Mouse (Mus musculus) CH12.LX (cell line): ENCODE measurements at regions not wholly inside any gene's neighbourhood (a gene's known extent, or its start where the extent isn't known, plus 50 kb on each side); places are given as distances from the start of the nearest gene placed in this dataset.

Experiments used
- DNase-seq: peaks from one replicate; pipeline ENCODE4 v3.0.0-alpha.2; 2013; ENCODE audit errors: extremely low read depth
- H3K27ac ChIP-seq: 2 replicates; pipeline ENCODE4 v1.5.1; 2012; ENCODE audit warnings: low read depth, mild to moderate bottlenecking, control low read depth, moderate library complexity; ENCODE audit not compliant: insufficient read depth
- H3K27me3 ChIP-seq: replicated peaks from 2 replicates; pipeline ENCODE3; 2012; ENCODE audit warnings: inconsistent platforms
- H3K36me3 ChIP-seq, 2 experiments: replicated peaks in 1 of 2; 2 replicates each; pipeline versions ENCODE3 to v1.6.1; 2012; ENCODE audit warnings: inconsistent platforms in 1 of 2, low read length in 1 of 2, mild to moderate bottlenecking in 1 of 2, mixed read lengths in 1 of 2, moderate library complexity in 1 of 2; ENCODE audit not compliant: control insufficient read depth in 1 of 2, insufficient read depth in 1 of 2
- H3K4me1 ChIP-seq, 2 experiments: 2 replicates each; pipeline ENCODE4 v1.6.1; 2012; ENCODE audit warnings: inconsistent platforms in 1 of 2, moderate library complexity in 1 of 2; ENCODE audit not compliant: insufficient read depth in 2 of 2, control insufficient read depth in 1 of 2
- H3K4me2 ChIP-seq: 2 replicates; pipeline ENCODE4 v1.6.1; 2012; ENCODE audit warnings: low read depth, mild to moderate bottlenecking, control low read depth; ENCODE audit not compliant: poor library complexity, insufficient read depth, severe bottlenecking
- H3K4me3 ChIP-seq, 3 experiments: fragments of 150-350 bp in 1 of 3; sonication (generic) in 1 of 3; replicated peaks in 1 of 3; 2 replicates each; pipeline versions ENCODE3 to v1.5.1; 2011 to 2012; ENCODE audit warnings: low read depth in 2 of 3, low read length in 2 of 3, mild to moderate bottlenecking in 2 of 3, moderate library complexity in 2 of 3, control low read depth in 1 of 3, improper control_type of control experiment in 1 of 3, inconsistent platforms in 1 of 3, mixed read lengths in 1 of 3; ENCODE audit not compliant: poor library complexity in 1 of 3
- H3K79me2 ChIP-seq: replicated peaks from 2 replicates; pipeline ENCODE4 v1.6.1; 2012; ENCODE audit warnings: mild to moderate bottlenecking, moderate library complexity; ENCODE audit not compliant: control insufficient read depth, poor library complexity, insufficient read depth, severe bottlenecking; ENCODE audit errors: extremely low read depth
- H3K9ac ChIP-seq: 2 replicates; pipeline ENCODE4 v1.6.1; 2012; ENCODE audit warnings: low read depth, mild to moderate bottlenecking, control low read depth, moderate library complexity; ENCODE audit not compliant: insufficient read depth
- H3K9me3 ChIP-seq: replicated peaks from 2 replicates; pipeline ENCODE3; 2012; ENCODE audit warnings: low read length, inconsistent platforms, mixed read lengths
- CHD1 ChIP-seq: IDR thresholded peaks from 2 replicates; pipeline ENCODE4 v1.6.1; 2012; ENCODE audit warnings: low read depth, low read length, improper control_type of control experiment, inconsistent platforms
- CHD2 ChIP-seq: IDR thresholded peaks from 2 replicates; pipeline ENCODE4 v1.6.1; 2011; ENCODE audit warnings: low read length, improper control_type of control experiment
- EP300 ChIP-seq: IDR thresholded peaks from 2 replicates; pipeline ENCODE4 v1.6.1; 2011; ENCODE audit warnings: low read length, improper control_type of control experiment
- JUN ChIP-seq: IDR thresholded peaks from 2 replicates; pipeline ENCODE4 v1.6.1; 2011; ENCODE audit warnings: low read depth, mild to moderate bottlenecking, low read length, improper control_type of control experiment, moderate library complexity; ENCODE audit not compliant: insufficient read depth
- JUND ChIP-seq: conservative IDR thresholded peaks from 2 replicates; pipeline ENCODE4 v1.6.1; 2011; ENCODE audit warnings: low read depth, low read length, improper control_type of control experiment
- KAT2A ChIP-seq: IDR thresholded peaks from 2 replicates; pipeline ENCODE4 v1.6.1; 2012; ENCODE audit warnings: low read length, improper control_type of control experiment, inconsistent platforms; ENCODE audit not compliant: insufficient replicate concordance
- MAX ChIP-seq: IDR thresholded peaks from 2 replicates; pipeline ENCODE4 v1.6.1; 2011; ENCODE audit warnings: low read length, improper control_type of control experiment
- MAZ ChIP-seq: IDR thresholded peaks from 2 replicates; pipeline ENCODE4 v1.6.1; 2012; ENCODE audit warnings: low read depth, mild to moderate bottlenecking, inconsistent platforms, low read length, improper control_type of control experiment, moderate library complexity
- MEF2A ChIP-seq: IDR thresholded peaks from 2 replicates; pipeline ENCODE4 v1.6.1; 2014; ENCODE audit warnings: low read depth, mild to moderate bottlenecking, inconsistent platforms, low read length, improper control_type of control experiment, borderline replicate concordance
- MXI1 ChIP-seq: IDR thresholded peaks from 2 replicates; pipeline ENCODE4 v1.6.1; 2011; ENCODE audit warnings: mild to moderate bottlenecking, low read depth, low read length, improper control_type of control experiment
- MYC ChIP-seq: IDR thresholded peaks from 2 replicates; pipeline ENCODE4 v1.6.1; 2011; ENCODE audit warnings: low read depth, mild to moderate bottlenecking, improper control_type of control experiment, low read length
- NELFE ChIP-seq: IDR thresholded peaks from 2 replicates; pipeline ENCODE4 v1.6.1; 2011; ENCODE audit warnings: low read depth, low read length, improper control_type of control experiment
- POLR2AphosphoS2 ChIP-seq: IDR thresholded peaks from 2 replicates; pipeline ENCODE4 v1.6.1; 2011; ENCODE audit warnings: low read depth, low read length, improper control_type of control experiment
- RCOR1 ChIP-seq: conservative IDR thresholded peaks from 2 replicates; pipeline ENCODE4 v1.6.1; 2012; ENCODE audit warnings: low read depth, mild to moderate bottlenecking, inconsistent platforms, low read length, improper control_type of control experiment
- SIN3A ChIP-seq: IDR thresholded peaks from 2 replicates; pipeline ENCODE4 v1.6.1; 2012; ENCODE audit warnings: low read length, improper control_type of control experiment, inconsistent platforms
- TBP ChIP-seq: conservative IDR thresholded peaks from 2 replicates; pipeline ENCODE4 v1.6.1; 2011; ENCODE audit warnings: low read depth, low read length, improper control_type of control experiment
- UBTF ChIP-seq: IDR thresholded peaks from 2 replicates; pipeline ENCODE4 v1.6.1; 2012; ENCODE audit warnings: low read depth, mild to moderate bottlenecking, inconsistent platforms, low read length, improper control_type of control experiment, moderate library complexity
- USF2 ChIP-seq: conservative IDR thresholded peaks from 2 replicates; pipeline ENCODE4 v1.6.1; 2011; ENCODE audit warnings: low read depth, low read length, improper control_type of control experiment
- ZC3H11A ChIP-seq: IDR thresholded peaks from 2 replicates; pipeline ENCODE4 v1.6.1; 2012; ENCODE audit warnings: low read depth, mild to moderate bottlenecking, inconsistent platforms, low read length, improper control_type of control experiment
- ZKSCAN1 ChIP-seq: IDR thresholded peaks from 2 replicates; pipeline ENCODE4 v1.6.1; 2012; ENCODE audit warnings: low read depth, inconsistent platforms, low read length, improper control_type of control experiment, borderline replicate concordance
- dilution Hi-C: fragments of 300-500 bp; cut with MboI; formaldehyde crosslinking; loops from 2 replicates; pipeline ENCODE4 v1.14.3; 2020; ENCODE audit warnings: low sequenced_read_pairs; ENCODE audit not compliant: extremely low pct_unique_long_range_greater_than_20kb, extremely low pct_ligation_motif_present
- in situ Hi-C: fragments of 300-500 bp; cut with MboI; formaldehyde crosslinking; loops from 3 replicates; pipeline ENCODE4 v1.14.3; 2019; ENCODE audit warnings: low sequenced_read_pairs, low pct_ligation_motif_present, low pct_unique_long_range_greater_than_20kb, mixed read lengths

DNA sequence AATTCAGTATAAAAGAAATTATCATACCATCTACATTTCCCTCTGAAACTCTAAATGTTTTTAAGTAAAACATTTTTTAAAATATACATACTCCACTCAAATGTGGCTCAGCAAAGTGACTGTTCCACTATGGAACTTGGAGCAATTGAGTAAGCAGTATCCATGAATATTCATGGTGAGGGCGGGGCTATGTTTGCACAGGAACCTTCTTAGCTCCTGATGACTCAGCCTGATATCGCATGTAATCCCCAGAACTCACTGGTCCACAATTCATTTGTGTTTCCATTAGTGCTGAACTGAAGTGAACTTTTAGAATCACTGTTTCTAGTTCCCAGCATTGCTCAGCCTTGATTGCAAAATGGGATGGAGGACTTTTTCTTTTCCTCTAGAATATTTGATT is 454.2 kb upstream of the 1700008P02Rik start:
- Histone ChIP-seq H3K27me3 (no peaks in the 10 kb centered on the region), H3K4me3 (no peak overlapping the region), H3K36me3 (no peaks in the 10 kb centered on the region), H3K4me1 (no peaks in the 10 kb centered on the region), H3K79me2 (no peaks in the 10 kb centered on the region), H3K27ac (no peak overlapping the region), H3K4me2 (no peak overlapping the region), H3K9ac (no peak overlapping the region), H3K9me3 (no peaks in the 10 kb centered on the region)
- no peak for TF ChIP-seq UBTF
- in situ Hi-C loops = no loop called here
- peak; percentile 48 for DNase-seq
- dilution Hi-C loops = no loop called here

DNA sequence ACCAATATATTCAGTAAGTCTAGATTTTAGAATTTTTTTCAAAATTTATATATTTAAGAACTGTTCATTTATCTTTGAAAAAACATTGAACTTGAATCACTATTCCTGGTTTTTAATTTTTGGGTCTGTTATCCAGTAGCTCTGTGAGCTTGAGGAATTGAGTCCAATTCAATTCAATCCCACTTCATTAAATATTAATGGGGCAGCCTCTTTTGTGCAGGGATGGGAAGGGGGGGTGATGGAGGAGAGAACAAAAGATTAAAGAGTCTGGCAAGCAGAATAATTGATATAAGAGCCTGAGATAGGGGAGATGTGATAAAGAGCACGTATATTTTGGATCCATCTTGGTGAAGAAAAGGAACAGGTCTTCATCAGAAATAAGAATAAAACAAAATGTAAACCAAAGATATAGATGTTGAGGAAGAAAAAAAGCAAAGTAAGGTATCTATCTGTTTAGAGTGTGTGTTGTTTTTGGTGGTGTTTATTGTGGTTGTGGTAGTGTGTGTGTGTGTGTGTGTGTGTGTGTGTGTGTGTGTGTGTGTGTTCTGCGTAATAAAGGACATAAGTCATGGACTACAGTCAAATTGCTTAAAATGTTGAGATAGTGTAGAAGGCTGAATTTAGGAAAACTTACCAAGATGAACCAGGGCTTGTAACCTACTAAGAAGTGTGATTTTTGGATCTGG is 421.3 kb upstream of the 1700008P02Rik start:
- H3K4me1 ChIP-seq = no peaks in the 10 kb centered on the region
- no peaks in the 10 kb centered on the region for H3K79me2 ChIP-seq
- H3K4me2 ChIP-seq = no peak overlapping the region
- dilution Hi-C loops = no loop called here
- H3K27me3 ChIP-seq = no peaks in the 10 kb centered on the region
- peaks cover 7% of the 10 kb centered on the region for H3K9me3 ChIP-seq
- no peaks in the 10 kb centered on the region for H3K36me3 ChIP-seq
- DNase-seq = no peak
- H3K4me3 ChIP-seq = no peak overlapping the region
- in situ Hi-C loops = no loop called here
- H3K9ac ChIP-seq = no peak overlapping the region
- H3K27ac ChIP-seq = no peak overlapping the region
- TF ChIP-seq ZKSCAN1 (no peak), CHD1 (no peak), NELFE (no peak), ZC3H11A (no peak), JUN (no peak), MAZ (no peak), RCOR1 (no peak), MXI1 (no peak), MEF2A (no peak), TBP (no peak), JUND (no peak), MYC (no peak), EP300 (no peak), KAT2A (no peak), CHD2 (no peak), USF2 (no peak), SIN3A (no peak), POLR2AphosphoS2 (no peak), MAX (no peak)
